Mouse (Mus musculus): ENCODE results near the gene Gm29666. TPM values are rescaled to one million over a fixed set of nuclear protein-coding genes. Genes with fewer than 3 reads are reported as not detected.

The Gm29666 gene
- total and polyA plus RNA-seq, 2 experiments from 2014 or later = 0.47 to 0.86 TPM

DNA sequence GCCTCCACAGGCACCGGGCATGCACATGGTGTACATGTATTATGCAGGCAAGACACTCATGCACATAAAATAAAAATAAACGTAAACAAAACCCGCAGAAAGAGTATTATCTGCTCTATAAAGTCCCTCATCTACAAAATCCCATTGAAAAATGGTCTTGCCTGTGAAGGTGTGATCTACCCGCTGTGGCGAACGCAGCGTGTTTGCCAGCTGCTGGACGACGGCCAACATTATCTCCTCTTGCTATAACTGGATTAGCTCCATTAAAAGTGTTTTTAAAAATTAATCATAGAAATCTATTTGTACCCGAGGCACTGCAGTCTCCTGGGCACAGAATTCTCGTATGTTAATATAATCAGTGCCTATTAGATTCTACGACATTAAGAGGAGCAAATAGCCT, 31.8 kb downstream of the Gm29666 start:
- no peaks in the 10 kb centered on the region for H3K27me3 ChIP-seq (ENCODE audit: insufficient read depth, low read length)
- H3K4me1 ChIP-seq (ENCODE audit: insufficient read depth) = no peaks in the 10 kb centered on the region
- H3K36me3 ChIP-seq (ENCODE audit: insufficient read depth) = no peaks in the 10 kb centered on the region
- no peak overlapping the region for H3K4me3 ChIP-seq (ENCODE audit: low read depth, low read length)
- WGBS = 50% methylated on average over 12 of the region's 12 CpGs
- ATAC-seq = no peak
- DNase-seq = peak; percentile 32
- no peaks in the 10 kb centered on the region for H3K9me3 ChIP-seq (ENCODE audit: low read length)
- H3K4me2 ChIP-seq (ENCODE audit: low read depth) = no peak overlapping the region
- H3K27ac ChIP-seq (ENCODE audit: low read depth, low read length) = no peak overlapping the region
- H3K9ac ChIP-seq = no peak overlapping the region
- TF ChIP-seq CTCF (IDR thresholded peaks at IDR 0.05; ENCODE audit: low read depth) = no peak

DNA sequence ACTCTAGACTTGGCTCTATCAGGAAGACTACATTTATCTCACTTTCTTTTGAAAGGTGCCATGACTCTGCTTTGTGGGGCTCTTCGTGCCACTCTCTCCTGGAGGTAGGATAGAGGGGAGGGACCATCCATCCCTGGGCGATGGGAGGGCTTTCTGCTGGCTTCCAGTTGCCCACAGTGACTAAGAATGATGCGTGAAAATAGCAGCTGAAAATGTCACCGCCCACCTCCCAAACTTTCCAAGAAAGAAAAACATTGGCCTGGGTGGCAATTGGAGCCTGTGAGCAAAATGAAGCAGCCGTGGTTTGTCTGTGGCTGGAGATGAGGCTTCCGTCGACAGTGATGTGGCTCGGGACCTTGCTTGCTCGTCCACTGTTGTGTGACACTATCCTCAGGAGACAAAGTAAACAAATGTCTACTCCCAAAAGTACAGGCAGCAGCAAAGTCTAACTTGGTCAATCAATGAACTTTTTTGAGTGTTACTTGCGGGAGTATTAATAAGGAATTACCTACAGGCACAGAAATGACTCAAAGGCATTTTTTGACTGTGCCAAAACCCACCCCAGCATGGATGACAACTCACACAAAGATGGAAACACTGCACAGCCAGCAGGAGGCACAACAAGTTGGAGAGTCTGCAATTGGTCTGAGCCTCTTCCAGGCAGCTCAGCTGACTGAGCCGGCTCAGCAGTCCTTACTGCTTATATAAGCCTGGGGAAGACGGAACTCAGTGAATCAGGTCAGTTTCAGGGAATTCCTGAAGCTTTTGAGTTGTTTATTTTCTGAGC, 42.6 kb downstream of the Gm29666 start:
- H3K4me2 ChIP-seq (ENCODE audit: low read depth) = no peak overlapping the region
- 86% methylated on average over 12 of the region's 12 CpGs for WGBS
- DNase-seq (no peak), ATAC-seq (no peak)
- no peak overlapping the region for H3K9ac ChIP-seq
- TF ChIP-seq CTCF (IDR thresholded peaks at IDR 0.05; ENCODE audit: low read depth) = no peak
- no peaks in the 10 kb centered on the region for H3K9me3 ChIP-seq (ENCODE audit: low read length)
- no peaks in the 10 kb centered on the region for H3K36me3 ChIP-seq (ENCODE audit: insufficient read depth)
- no peak overlapping the region for H3K4me3 ChIP-seq (ENCODE audit: low read depth, low read length)
- H3K4me1 ChIP-seq (ENCODE audit: insufficient read depth) = no peaks in the 10 kb centered on the region
- no peaks in the 10 kb centered on the region for H3K27me3 ChIP-seq (ENCODE audit: insufficient read depth, low read length)
- no peak overlapping the region for H3K27ac ChIP-seq (ENCODE audit: low read depth, low read length)

DNA sequence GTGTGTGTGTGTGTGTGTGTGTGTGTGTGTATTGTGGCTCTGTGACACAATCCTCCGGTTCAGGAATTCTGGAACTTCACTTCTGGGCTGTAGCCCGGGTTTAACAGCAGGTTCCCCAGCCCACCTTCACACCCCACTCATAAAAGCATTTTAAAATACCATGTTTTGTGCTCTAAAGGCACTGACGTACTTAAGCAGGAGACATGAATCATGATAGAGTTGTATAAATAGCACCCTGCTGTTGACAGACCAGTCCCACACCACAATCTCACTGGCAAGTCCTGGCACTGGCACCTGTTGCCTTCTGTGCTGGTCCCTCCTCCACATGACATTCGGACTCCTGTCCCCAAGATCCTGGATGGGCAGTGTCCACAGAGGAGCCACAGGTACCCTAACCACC, 46.0 kb downstream of the Gm29666 start:
- Histone ChIP-seq H3K36me3 (ENCODE audit: insufficient read depth) (no peaks in the 10 kb centered on the region), H3K9me3 (ENCODE audit: low read length) (no peaks in the 10 kb centered on the region), H3K27me3 (ENCODE audit: insufficient read depth, low read length) (no peaks in the 10 kb centered on the region), H3K27ac (ENCODE audit: low read depth, low read length) (no peak overlapping the region), H3K4me2 (ENCODE audit: low read depth) (no peak overlapping the region), H3K4me3 (ENCODE audit: low read depth, low read length) (no peak overlapping the region), H3K9ac (no peak overlapping the region), H3K4me1 (ENCODE audit: insufficient read depth) (no peaks in the 10 kb centered on the region)
- 85% methylated on average over 4 of the region's 4 CpGs for WGBS
- DNase-seq (no peak), ATAC-seq (no peak)
- TF ChIP-seq CTCF (IDR thresholded peaks at IDR 0.05; ENCODE audit: low read depth) = no peak

DNA sequence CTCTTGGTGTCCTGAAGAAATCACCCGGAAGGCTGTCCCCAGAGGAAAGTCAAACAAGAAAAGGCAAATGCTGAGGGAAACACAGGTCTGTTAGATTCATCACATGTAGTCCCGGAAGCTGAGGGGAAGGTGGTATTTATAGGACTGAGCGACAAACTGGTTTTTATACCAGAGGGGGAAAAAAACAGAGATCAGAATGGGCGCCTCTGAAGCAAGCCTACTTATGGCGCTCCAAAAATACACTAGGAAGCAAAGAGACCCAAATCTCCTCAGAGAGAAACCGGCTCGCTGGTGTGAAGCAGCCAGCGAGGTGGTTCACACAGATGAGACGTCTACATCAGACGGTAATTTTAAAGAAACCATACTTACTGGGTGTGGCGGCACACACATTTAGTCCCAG, 46.8 kb downstream of the Gm29666 start:
- H3K27ac ChIP-seq (ENCODE audit: low read depth, low read length) = no peak overlapping the region
- WGBS = 83% methylated on average over 11 of the region's 11 CpGs
- no peak overlapping the region for H3K4me3 ChIP-seq (ENCODE audit: low read depth, low read length)
- no peaks in the 10 kb centered on the region for H3K27me3 ChIP-seq (ENCODE audit: insufficient read depth, low read length)
- TF ChIP-seq CTCF (IDR thresholded peaks at IDR 0.05; ENCODE audit: low read depth) = no peak
- H3K4me2 ChIP-seq (ENCODE audit: low read depth) = no peak overlapping the region
- H3K9me3 ChIP-seq (ENCODE audit: low read length) = no peaks in the 10 kb centered on the region
- no peak for ATAC-seq
- H3K9ac ChIP-seq = no peak overlapping the region
- H3K4me1 ChIP-seq (ENCODE audit: insufficient read depth) = no peaks in the 10 kb centered on the region
- H3K36me3 ChIP-seq (ENCODE audit: insufficient read depth) = no peaks in the 10 kb centered on the region
- peak; percentile 8 for DNase-seq

DNA sequence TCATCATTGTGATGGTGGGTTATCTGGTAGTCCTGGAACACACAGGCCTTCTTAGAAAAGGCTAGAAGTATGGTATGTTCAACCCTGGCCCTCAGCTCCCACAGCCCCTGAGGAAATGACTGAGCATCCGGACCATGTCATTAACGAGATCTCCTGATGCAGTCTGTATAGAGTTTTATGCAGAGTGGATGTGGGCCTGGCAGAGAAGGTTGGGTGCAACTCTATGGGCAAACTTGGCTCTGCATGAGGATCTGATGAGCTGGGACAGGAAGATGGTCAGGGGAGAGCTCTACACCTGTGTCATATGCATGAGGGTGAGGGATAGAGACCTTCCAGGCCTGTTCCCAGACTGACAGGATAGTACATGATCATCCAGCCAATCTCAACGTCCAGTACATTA, 48.0 kb downstream of the Gm29666 start:
- no peak for ATAC-seq
- WGBS = 78% methylated on average over 3 of the region's 3 CpGs
- H3K4me3 ChIP-seq (ENCODE audit: low read depth, low read length) = no peak overlapping the region
- no peaks in the 10 kb centered on the region for H3K27me3 ChIP-seq (ENCODE audit: insufficient read depth, low read length)
- TF ChIP-seq CTCF (IDR thresholded peaks at IDR 0.05; ENCODE audit: low read depth) = no peak
- DNase-seq = no peak
- H3K27ac ChIP-seq (ENCODE audit: low read depth, low read length) = no peak overlapping the region
- H3K36me3 ChIP-seq (ENCODE audit: insufficient read depth) = no peaks in the 10 kb centered on the region
- H3K4me1 ChIP-seq (ENCODE audit: insufficient read depth) = no peaks in the 10 kb centered on the region
- H3K4me2 ChIP-seq (ENCODE audit: low read depth) = no peak overlapping the region
- H3K9me3 ChIP-seq (ENCODE audit: low read length) = no peaks in the 10 kb centered on the region
- H3K9ac ChIP-seq = no peak overlapping the region

DNA sequence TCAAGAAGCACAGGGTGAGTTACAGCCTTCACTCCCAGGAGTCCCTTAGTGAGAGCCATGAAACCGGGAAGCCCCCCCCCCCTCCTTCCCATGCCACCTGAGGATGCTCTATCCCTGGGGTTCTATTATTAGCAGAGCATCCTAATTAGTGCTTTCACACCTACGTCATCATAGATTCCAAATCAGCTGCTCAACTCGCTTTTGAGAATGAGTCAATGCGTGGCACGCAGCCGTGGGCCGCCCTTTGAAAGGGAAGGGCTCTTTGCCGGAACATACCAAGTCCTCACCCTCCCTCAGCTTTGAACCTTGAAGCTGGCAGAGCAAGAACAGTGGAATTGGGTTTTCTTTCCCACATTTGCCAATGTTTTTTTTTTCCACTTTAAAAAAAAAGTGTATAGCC, 57.9 kb downstream of the Gm29666 start:
- Histone ChIP-seq H3K4me1 (ENCODE audit: insufficient read depth) (no peaks in the 10 kb centered on the region), H3K9me3 (ENCODE audit: low read length) (no peaks in the 10 kb centered on the region), H3K27me3 (ENCODE audit: insufficient read depth, low read length) (no peaks in the 10 kb centered on the region), H3K4me2 (ENCODE audit: low read depth) (no peak overlapping the region), H3K9ac (no peak overlapping the region), H3K4me3 (ENCODE audit: low read depth, low read length) (no peak overlapping the region), H3K27ac (ENCODE audit: low read depth, low read length) (no peak overlapping the region), H3K36me3 (ENCODE audit: insufficient read depth) (no peaks in the 10 kb centered on the region)
- DNase-seq (no peak), ATAC-seq (no peak)
- TF ChIP-seq CTCF (IDR thresholded peaks at IDR 0.05; ENCODE audit: low read depth) = no peak
- WGBS = 68% methylated on average over 8 of the region's 8 CpGs

Small RNAs within 50 kb of the gene (microRNA-seq; reads per million reads assigned to microRNA genes)
- 115 to 172 reads per million in 2 experiments for gene Mir1249

Other genes starting within 250 kb of the Gm29666 start
- gene Arhgap8, start 200.0 kb downstream of the Gm29666 start, total RNA-seq (2014; rRNA removed) = 0.29 TPM in 1 of 2 replicates, not detected in the other
- 0.19 and 0.44 TPM in 2 replicates for gene Arhgap8, start 200.0 kb downstream of the Gm29666 start, polyA plus RNA-seq (2015; fragmentation: Nextera tagmentation; extraction: Ambion mirVana)
- 13.5 and 20.0 TPM in 2 replicates for gene Phf21b, start 64.0 kb downstream of the Gm29666 start, total RNA-seq (2014; rRNA removed)
- gene Phf21b, start 64.0 kb downstream of the Gm29666 start, polyA plus RNA-seq (2015; fragmentation: Nextera tagmentation; extraction: Ambion mirVana) = 2.5 and 2.7 TPM in 2 replicates
- 19.5 and 24.8 TPM in 2 replicates for gene Nup50, start 3.4 kb upstream of the Gm29666 start, total RNA-seq (2014; rRNA removed)
- 23.5 and 24.5 TPM in 2 replicates for gene Nup50, start 3.4 kb upstream of the Gm29666 start, polyA plus RNA-seq (2015; fragmentation: Nextera tagmentation; extraction: Ambion mirVana)
- 99.6 and 112 TPM in 2 replicates for gene 5031439G07Rik, start 68.5 kb upstream of the Gm29666 start, total RNA-seq (2014; rRNA removed)
- gene 5031439G07Rik, start 68.5 kb upstream of the Gm29666 start, polyA plus RNA-seq (2015; fragmentation: Nextera tagmentation; extraction: Ambion mirVana) = 27.4 and 28.9 TPM in 2 replicates
- gene Upk3a, start 97.1 kb upstream of the Gm29666 start, total RNA-seq (2014; rRNA removed) = 1.1 and 2.2 TPM in 2 replicates
- gene Upk3a, start 97.1 kb upstream of the Gm29666 start, polyA plus RNA-seq (2015; fragmentation: Nextera tagmentation; extraction: Ambion mirVana) = 1.3 and 1.4 TPM in 2 replicates
- 27.9 and 32.8 TPM in 2 replicates for gene Fam118a, start 108.9 kb upstream of the Gm29666 start, total RNA-seq (2014; rRNA removed)
- gene Fam118a, start 108.9 kb upstream of the Gm29666 start, polyA plus RNA-seq (2015; fragmentation: Nextera tagmentation; extraction: Ambion mirVana) = 27.2 and 30.6 TPM in 2 replicates
- gene Smc1b, start 211.9 kb upstream of the Gm29666 start, total RNA-seq (2014; rRNA removed) = 0.08 and 0.43 TPM in 2 replicates
- gene Smc1b, start 211.9 kb upstream of the Gm29666 start, polyA plus RNA-seq (2015; fragmentation: Nextera tagmentation; extraction: Ambion mirVana) = 0.19 TPM in 2 replicates
- 0.48 and 0.69 TPM in 2 replicates for gene Ribc2, start 212.0 kb upstream of the Gm29666 start, total RNA-seq (2014; rRNA removed)
- gene Ribc2, start 212.0 kb upstream of the Gm29666 start, polyA plus RNA-seq (2015; fragmentation: Nextera tagmentation; extraction: Ambion mirVana) = 0.28 and 0.70 TPM in 2 replicates